Mouse (Mus musculus) embryonic fibroblast, embryonic 13.5 days (primary cell): ENCODE results near the gene Kif16b.

Source experiments
- CTCF ChIP-seq: IDR thresholded peaks from 2 replicates; pipeline ENCODE4 v1.5.1; 2011; ENCODE audit warnings: mild to moderate bottlenecking, control low read depth, low read length, moderate library complexity, borderline replicate concordance; ENCODE audit not compliant: insufficient read depth
- POLR2A ChIP-seq: IDR thresholded peaks from 2 replicates; pipeline ENCODE4 v1.6.1; 2011; ENCODE audit warnings: low read depth, mild to moderate bottlenecking, control low read depth, low read length, moderate library complexity

- TF ChIP-seq CTCF: no peak
- TF ChIP-seq POLR2A: no peak
Observed at GRCm38 (mm10) chr2:142720174-142720573, 181.2 kb downstream of the Kif16b start.
